Mouse (Mus musculus) CD8-positive naive resting alpha-beta T cell, adult 57 days (primary cell): ENCODE data around the gene Gpr63. TPM values are rescaled to one million over a fixed set of nuclear protein-coding genes. Genes with fewer than 3 reads are reported as not detected.

ENCODE experiments used
- total RNA-seq: library from RNA; stranded (reverse); gene quantifications from one replicate; pipeline ENCODE4 v1.2.4, GENCODE M21; 2023

Gene Gpr63
- not detected for total RNA-seq

DNA sequence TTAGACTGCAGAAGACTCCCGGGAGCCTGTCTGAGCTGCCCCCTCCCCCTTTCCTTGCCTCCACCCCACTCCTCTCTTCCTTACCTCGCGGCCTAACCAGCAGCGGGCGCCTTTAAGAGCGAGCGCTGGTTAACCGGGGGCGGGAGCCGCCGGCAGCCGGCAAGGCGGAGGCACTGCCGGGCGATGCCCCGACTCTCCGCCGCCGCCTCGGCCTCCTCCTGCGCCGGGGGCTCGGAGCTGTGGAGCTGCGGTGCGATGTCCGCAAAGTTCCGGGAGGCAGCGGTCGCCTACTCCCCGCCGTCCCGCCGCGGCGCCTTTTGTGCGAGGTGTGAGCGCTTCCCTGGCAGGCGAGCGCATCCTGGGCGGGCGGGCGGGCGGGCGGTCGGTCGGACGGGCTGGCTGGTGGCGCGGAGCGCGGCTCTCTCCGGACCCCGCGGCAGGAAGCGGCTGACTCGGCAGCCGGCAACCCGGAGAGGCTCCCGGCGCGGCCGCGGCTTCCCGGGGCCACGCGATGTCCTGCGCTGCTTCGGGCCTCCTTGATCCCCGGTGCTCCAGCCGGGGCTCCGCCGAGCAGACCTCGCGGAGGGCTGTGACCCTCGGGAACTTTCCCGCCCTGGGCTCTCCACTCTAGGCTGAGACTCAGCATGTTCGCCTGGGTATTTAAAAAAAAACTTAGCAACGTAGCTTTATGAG lies at the start of gene Gpr63:
Gpr63 (plus strand) TSS at position 109 of the 693 bp plus-strand sequence.

Other genes starting within 250 kb of the Gpr63 start
- gene Klhl32, start 115.3 kb upstream of the Gpr63 start, total RNA-seq: not detected
- 19.0 TPM for gene Ndufaf4, start 68.3 kb upstream of the Gpr63 start, total RNA-seq